ENCODE assay signal across 8 mouse cellular contexts in the genomic region with DNA sequence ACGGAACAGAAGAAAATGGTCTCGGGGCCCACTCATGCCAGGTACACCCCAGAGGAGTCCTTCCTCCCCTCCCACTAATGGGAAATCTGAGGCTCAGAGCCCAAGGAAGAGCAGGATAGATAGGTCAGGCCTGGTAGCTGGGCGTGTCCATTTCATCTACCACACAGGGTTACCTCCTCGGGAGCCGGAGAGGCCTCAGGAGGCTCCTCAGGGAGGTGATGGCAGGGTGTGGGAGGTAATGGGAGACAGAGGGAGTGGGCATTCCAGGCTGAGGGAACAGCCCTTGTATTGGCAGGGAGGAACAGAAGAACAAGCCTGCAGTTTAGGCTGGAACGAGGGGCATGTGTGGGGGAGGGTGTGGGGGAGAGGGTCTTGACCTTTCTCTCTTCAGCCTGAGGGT. TPM values are rescaled to one million over a fixed set of nuclear protein-coding genes. Genes with fewer than 3 reads are reported as not detected.
DNase-seq lines count a peak whose midpoint lies in the region; ATAC-seq and TF ChIP-seq lines count a peak whose summit lies in the region.

No protein-coding gene starts in this region.

- peak overlapping the region; percentile 89 for H3K27ac ChIP-seq in kidney, adult 2 months (ENCODE audit: insufficient read depth, low read depth, low read length)
- H3K27ac ChIP-seq in forebrain, embryonic 12.5 days = peak overlapping the region; percentile 100
- peak overlapping the region; percentile 100 for H3K27ac ChIP-seq in limb, embryonic 13.5 days
- peak overlapping the region; percentile 100 for H3K27ac ChIP-seq in neural tube, embryonic 11.5 days (ENCODE audit: low read depth, low read length)

- peaks cover 23% of the 10 kb centered on the region for H3K4me1 ChIP-seq in kidney, adult 2 months (ENCODE audit: control insufficient read depth, insufficient read depth, low read length)
- peaks cover 56% of the 10 kb centered on the region for H3K4me1 ChIP-seq in forebrain, embryonic 12.5 days
- H3K4me1 ChIP-seq in limb, embryonic 13.5 days = peaks cover 62% of the 10 kb centered on the region
- peaks cover 34% of the 10 kb centered on the region for H3K4me1 ChIP-seq in neural tube, embryonic 11.5 days (ENCODE audit: control insufficient read depth, insufficient read depth, low read length)

- 45% methylated on average over 6 of the region's 6 CpGs for WGBS in kidney, adult 2 months
- whole genome bisulfite sequencing in forebrain, embryonic 12.5 days = 10% methylated on average over 6 of the region's 6 CpGs
- WGBS in limb, embryonic 13.5 days = 26% methylated on average over 6 of the region's 6 CpGs
- 23% methylated on average over 6 of the region's 6 CpGs for WGBS in neural tube, embryonic 11.5 days

- no peaks in the 10 kb centered on the region for H3K36me3 ChIP-seq in kidney, adult 2 months (ENCODE audit: control insufficient read depth, insufficient read depth, low read length)
- H3K36me3 ChIP-seq in forebrain, embryonic 12.5 days (replicated peaks) = peaks cover 41% of the 10 kb centered on the region
- H3K36me3 ChIP-seq in limb, embryonic 13.5 days = peaks cover 35% of the 10 kb centered on the region
- peaks cover 6% of the 10 kb centered on the region for H3K36me3 ChIP-seq in neural tube, embryonic 11.5 days (ENCODE audit: control insufficient read depth, insufficient read depth, low read length)

- no peak for TF ChIP-seq CTCF in kidney, adult 2 months (conservative IDR thresholded peaks at IDR 0.05; ENCODE audit: insufficient read depth, insufficient read length, low read depth, low read length)

- H3K9me3 ChIP-seq in forebrain, embryonic 12.5 days = no peaks in the 10 kb centered on the region
- no peaks in the 10 kb centered on the region for H3K9me3 ChIP-seq in limb, embryonic 13.5 days
- H3K9me3 ChIP-seq in neural tube, embryonic 11.5 days (ENCODE audit: control insufficient read depth, low read length) = no peaks in the 10 kb centered on the region

- H3K4me3 ChIP-seq in kidney, adult 2 months (ENCODE audit: insufficient read depth, low read depth, low read length) = peak overlapping the region; percentile 5; the same call in 1 of the 2 replicates
- peak overlapping the region; percentile 74 for H3K4me3 ChIP-seq in forebrain, embryonic 12.5 days (replicated peaks)
- peak overlapping the region; percentile 75 for H3K4me3 ChIP-seq in limb, embryonic 13.5 days
- peak overlapping the region; percentile 71 for H3K4me3 ChIP-seq in neural tube, embryonic 11.5 days (ENCODE audit: low read depth, low read length)

- H3K27me3 ChIP-seq in kidney, adult 2 months (replicated peaks; ENCODE audit: control insufficient read depth, insufficient read depth, low read length) = no peaks in the 10 kb centered on the region
- peaks cover 2% of the 10 kb centered on the region; the same call in 1 of the 2 replicates for H3K27me3 ChIP-seq in forebrain, embryonic 12.5 days
- no peaks in the 10 kb centered on the region for H3K27me3 ChIP-seq in limb, embryonic 13.5 days
- H3K27me3 ChIP-seq in neural tube, embryonic 11.5 days (ENCODE audit: control insufficient read depth, insufficient read depth, low read length) = no peaks in the 10 kb centered on the region

- ATAC-seq in forebrain, embryonic 12.5 days (ENCODE audit: low FRiP score) = 0 out of 2 replicates have a peak, but pooled peaks have one; percentile 5
- no peak for ATAC-seq in limb, embryonic 13.5 days (ENCODE audit: low FRiP score, low read depth)
- ATAC-seq in neural tube, embryonic 11.5 days (ENCODE audit: insufficient read depth, low FRiP score, low TSS enrichment) = no peak

- peak overlapping the region; percentile 97 for H3K9ac ChIP-seq in forebrain, embryonic 12.5 days
- peak overlapping the region; percentile 96 for H3K9ac ChIP-seq in limb, embryonic 13.5 days
- peak overlapping the region; percentile 96 for H3K9ac ChIP-seq in neural tube, embryonic 11.5 days (ENCODE audit: low read length)

- DNase-seq in kidney, adult 2 months = no peak
- DNase-seq in kidney, postnatal 36 days = no peak
- peak; percentile 35 for DNase-seq in neural tube, embryonic 11.5 days (ENCODE audit: low spot score)
- DNase-seq in right cerebral cortex, postnatal 25 days = no peak
- DNase-seq in urinary bladder, postnatal 36 days (ENCODE audit: low spot score in 2 of 2) = no peak
- DNase-seq in ovary, postnatal 36 days (ENCODE audit: low spot score) = no peak

- peak overlapping the region; percentile 95 for H3K4me2 ChIP-seq in forebrain, embryonic 12.5 days
- peak overlapping the region; percentile 87 for H3K4me2 ChIP-seq in limb, embryonic 13.5 days (replicated peaks)
- H3K4me2 ChIP-seq in neural tube, embryonic 11.5 days (ENCODE audit: low read depth) = peak overlapping the region; percentile 92

- TF ChIP-seq POLR2A in kidney, adult 2 months (IDR thresholded peaks at IDR 0.05; ENCODE audit: low read depth, low read length) = no peak

RNA-seq across cellular contexts. Expression of gene Plxnb1, which starts 1.7 kb away (rescaled TPM):
- polyA plus RNA-seq in kidney, adult 2 months (2012; rRNA removed) = 16.7 and 21.7 TPM in 2 replicates
- polyA plus RNA-seq in forebrain, embryonic 12.5 days (2016; fragmentation: Nextera tagmentation; extraction: Ambion mirVana) = 39.9 and 44.4 TPM in 2 replicates
- polyA plus RNA-seq in limb, embryonic 13.5 days (2015; fragmentation: Nextera tagmentation; extraction: Ambion mirVana) = 13.0 and 13.4 TPM in 2 replicates
- polyA plus RNA-seq in neural tube, embryonic 11.5 days (2014; fragmentation: Nextera tagmentation; extraction: Ambion mirVana) = 18.3 and 19.1 TPM in 2 replicates

RNA-seq across cellular contexts. Expression of gene Tma7, which starts 14.5 kb away (rescaled TPM):
- polyA plus RNA-seq in kidney, adult 2 months (2012; rRNA removed) = 42.4 and 80.7 TPM in 2 replicates
- polyA plus RNA-seq in forebrain, embryonic 12.5 days (2016; fragmentation: Nextera tagmentation; extraction: Ambion mirVana) = 734 and 744 TPM in 2 replicates
- 711 TPM in 2 replicates for polyA plus RNA-seq in limb, embryonic 13.5 days (2015; fragmentation: Nextera tagmentation; extraction: Ambion mirVana)
- polyA plus RNA-seq in neural tube, embryonic 11.5 days (2014; fragmentation: Nextera tagmentation; extraction: Ambion mirVana) = 719 and 756 TPM in 2 replicates

RNA-seq across cellular contexts. Expression of gene Ccdc51, which starts 14.6 kb away (rescaled TPM):
- 11.4 and 11.7 TPM in 2 replicates for polyA plus RNA-seq in kidney, adult 2 months (2012; rRNA removed)
- polyA plus RNA-seq in forebrain, embryonic 12.5 days (2016; fragmentation: Nextera tagmentation; extraction: Ambion mirVana) = 13.9 and 14.9 TPM in 2 replicates
- 13.4 and 14.2 TPM in 2 replicates for polyA plus RNA-seq in limb, embryonic 13.5 days (2015; fragmentation: Nextera tagmentation; extraction: Ambion mirVana)
- 13.4 and 15.1 TPM in 2 replicates for polyA plus RNA-seq in neural tube, embryonic 11.5 days (2014; fragmentation: Nextera tagmentation; extraction: Ambion mirVana)

RNA-seq across cellular contexts. Expression of gene Atrip, which starts 22.9 kb away (rescaled TPM):
- 20.2 and 20.9 TPM in 2 replicates for polyA plus RNA-seq in kidney, adult 2 months (2012; rRNA removed)
- 32.4 and 32.5 TPM in 2 replicates for polyA plus RNA-seq in forebrain, embryonic 12.5 days (2016; fragmentation: Nextera tagmentation; extraction: Ambion mirVana)
- 29.0 and 31.1 TPM in 2 replicates for polyA plus RNA-seq in limb, embryonic 13.5 days (2015; fragmentation: Nextera tagmentation; extraction: Ambion mirVana)
- 25.3 and 26.4 TPM in 2 replicates for polyA plus RNA-seq in neural tube, embryonic 11.5 days (2014; fragmentation: Nextera tagmentation; extraction: Ambion mirVana)

RNA-seq across cellular contexts. Expression of gene Trex1, which starts 37.3 kb away (rescaled TPM):
- 45.2 and 46.7 TPM in 2 replicates for polyA plus RNA-seq in kidney, adult 2 months (2012; rRNA removed)
- polyA plus RNA-seq in forebrain, embryonic 12.5 days (2016; fragmentation: Nextera tagmentation; extraction: Ambion mirVana) = 8.4 and 8.9 TPM in 2 replicates
- 9.0 and 11.8 TPM in 2 replicates for polyA plus RNA-seq in limb, embryonic 13.5 days (2015; fragmentation: Nextera tagmentation; extraction: Ambion mirVana)
- polyA plus RNA-seq in neural tube, embryonic 11.5 days (2014; fragmentation: Nextera tagmentation; extraction: Ambion mirVana) = 6.9 and 7.8 TPM in 2 replicates

Comparison
In these comparisons a context has a peak if more than half of its experiments do, and no peak if none do; other contexts are left out.
1. H3K4me3 ChIP-seq: peak in every context shown above with its lines; median percentile 75 in limb, embryonic 13.5 days; 74 in forebrain, embryonic 12.5 days; 71 in neural tube, embryonic 11.5 days; 5 in kidney, adult 2 months.